Mouse (Mus musculus) heart, adult 2 months (tissue): ENCODE results near the gene Rab13. TPM values are rescaled to one million over a fixed set of nuclear protein-coding genes. Genes with fewer than 3 reads are reported as not detected.

Experiments used
- DNase-seq, 2 experiments: peaks; one replicate each; pipeline ENCODE4 v3.0.0; 2021
- H3K27ac ChIP-seq: fragments of 200-600 bp; 2 replicates; pipeline ENCODE4 v1.8.1; 2022
- H3K27me3 ChIP-seq: fragments of 200-500 bp; 2 replicates; pipeline ENCODE4 v1.6.1; 2012; ENCODE audit warnings: mild to moderate bottlenecking, low read length, inconsistent platforms, mixed read lengths; ENCODE audit not compliant: control insufficient read depth, insufficient read depth
- H3K36me3 ChIP-seq: fragments of 200-500 bp; 2 replicates; pipeline ENCODE4 v1.6.1; 2012; ENCODE audit warnings: low read length, inconsistent platforms; ENCODE audit not compliant: control insufficient read depth, insufficient read depth
- H3K4me1 ChIP-seq: fragments of 200-500 bp; 2 replicates; pipeline ENCODE4 v1.6.1; 2011; ENCODE audit warnings: low read length; ENCODE audit not compliant: control insufficient read depth, insufficient read depth
- H3K4me3 ChIP-seq: fragments of 200-600 bp; 2 replicates; pipeline ENCODE4 v1.8.1; 2022
- H3K79me2 ChIP-seq: fragments of 200-500 bp; replicated peaks from 2 replicates; pipeline ENCODE4 v1.6.1; 2012; ENCODE audit warnings: mild to moderate bottlenecking, inconsistent platforms, low read length, moderate library complexity, mixed read lengths; ENCODE audit not compliant: control insufficient read depth, insufficient read depth
- H3K9ac ChIP-seq: fragments of 200-500 bp; 2 replicates; pipeline ENCODE4 v1.6.1; 2012; ENCODE audit warnings: low read depth, mild to moderate bottlenecking, control low read depth, inconsistent platforms, low read length, mixed read lengths
- CTCF ChIP-seq: fragments of 200-600 bp; IDR thresholded peaks from 2 replicates; pipeline ENCODE4 v1.8.1; 2022; ENCODE audit warnings: antibody characterized with exemption, mild to moderate bottlenecking, moderate library complexity
- EP300 ChIP-seq: fragments of 200-500 bp; IDR thresholded peaks from 2 replicates; pipeline ENCODE4 v1.6.1; 2011; ENCODE audit warnings: low read depth, low read length, control low read depth; ENCODE audit not compliant: insufficient read depth
- POLR2A ChIP-seq: fragments of 200-500 bp; IDR thresholded peaks from 2 replicates; pipeline ENCODE4 v1.6.1; 2011; ENCODE audit warnings: mild to moderate bottlenecking, low read depth, low read length, control low read depth; ENCODE audit not compliant: insufficient read depth
- WGBS: fragments of 180-500 bp; shearing (Covaris S2); methylation state at CpG from one replicate; pipeline ENCODE4 v1.1.7; 2018; 5-methylcytosine and 5-hydroxymethylcytosine counted together
- intact Hi-C: fragments of 180-260 bp; cut with DNase I; formaldehyde crosslinking; loops from one replicate; pipeline ENCODE4 v1.15.1; 2025
- polyA plus RNA-seq: library from polyadenylated mRNA; depleted of rRNA; stranded (reverse); fragments of >200 nt; gene quantifications from 2 replicates; pipeline ENCODE4 v1.2.3, GENCODE M21; 2012
- total RNA-seq, 2 experiments: library from RNA; stranded (reverse); gene quantifications; 2 replicates each; pipeline ENCODE4 v1.2.3; 2021

Gene Rab13
- total and polyA plus RNA-seq, 3 experiments, result 3.1 to 5.6 (median 5.5) TPM

DNA sequence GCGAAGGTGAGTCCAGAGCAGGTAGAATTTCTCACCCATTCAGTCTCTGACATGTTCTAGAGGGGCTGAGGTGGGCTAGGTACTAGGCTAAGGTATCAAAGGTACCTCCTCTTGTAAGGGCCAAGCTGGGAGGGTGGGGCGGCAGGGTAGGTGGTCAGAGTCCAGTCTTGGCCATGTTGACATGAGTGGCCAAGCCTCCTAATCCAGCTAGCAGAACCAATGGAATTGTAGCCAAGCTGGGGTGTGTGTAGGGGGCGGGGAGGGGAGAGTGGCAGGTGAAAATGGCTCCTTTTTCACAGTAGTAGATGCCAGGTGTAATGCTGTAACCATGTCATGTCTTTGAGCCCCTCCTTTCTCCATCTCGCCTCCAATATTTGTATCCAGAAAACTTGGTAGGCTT, 45.0 kb downstream of the Rab13 start:
- Histone ChIP-seq H3K9ac (no peak overlapping the region), H3K27me3 (no peaks in the 10 kb centered on the region), H3K4me1 (peaks cover 6% of the 10 kb centered on the region), H3K79me2 (peaks cover 3% of the 10 kb centered on the region; the same call in 1 of the 2 replicates), H3K27ac (no peak overlapping the region), H3K36me3 (no peaks in the 10 kb centered on the region), H3K4me3 (no peak overlapping the region)
- intact Hi-C loops, result no loop called here
- WGBS, result 92% methylated on average over 4 of the region's 4 CpGs
- TF ChIP-seq EP300 (no peak), POLR2A (no peak), CTCF (no peak)
- DNase-seq, result no peak

DNA sequence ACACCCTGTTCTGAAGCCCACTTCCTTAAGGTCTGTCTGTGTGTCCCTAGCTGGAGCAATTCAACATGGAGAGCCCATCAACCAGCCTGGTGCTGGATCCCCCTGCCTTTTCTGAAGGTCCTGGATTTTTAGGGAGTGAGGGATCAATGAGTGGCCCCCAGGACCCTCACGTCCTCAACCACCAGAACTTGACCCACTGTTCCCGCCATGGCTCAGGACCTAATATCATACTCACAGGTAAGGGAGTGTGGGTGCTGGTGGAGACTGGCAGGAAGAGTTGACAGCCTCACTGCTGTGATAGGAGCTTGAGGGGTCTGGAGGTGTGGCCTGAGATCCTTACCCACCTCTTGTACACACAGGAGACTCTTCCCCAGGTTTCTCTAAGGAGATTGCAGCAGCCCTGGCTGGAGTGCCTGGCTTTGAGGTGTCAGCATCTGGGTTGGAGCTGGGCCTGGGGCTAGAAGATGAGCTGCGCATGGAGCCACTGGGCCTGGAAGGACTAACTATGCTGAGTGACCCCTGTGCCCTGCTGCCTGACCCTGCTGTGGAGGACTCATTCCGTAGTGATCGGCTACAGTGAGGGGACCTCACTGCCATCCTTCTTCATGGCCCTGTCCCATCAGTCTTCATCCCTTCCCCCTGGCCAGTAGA, 49.8 kb downstream of the Rab13 start:
- no peaks in the 10 kb centered on the region for H3K36me3 ChIP-seq

DNA sequence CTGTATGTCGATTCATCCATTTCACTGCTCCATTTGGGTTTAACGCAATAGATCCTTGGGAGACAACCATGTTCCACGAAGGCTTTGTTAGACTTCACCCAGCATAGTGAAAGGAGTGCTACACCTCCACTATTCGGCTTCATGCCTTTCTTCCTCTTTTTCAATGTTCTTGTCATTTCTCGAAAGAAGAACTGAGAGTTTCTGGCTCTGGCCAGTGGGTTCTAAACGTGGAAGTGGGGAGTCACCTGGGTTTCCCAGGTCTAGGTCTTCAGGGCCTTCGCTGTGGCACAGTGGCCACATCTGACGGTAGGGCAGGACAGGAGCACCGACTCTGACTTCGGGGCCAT, 51.2 kb downstream of the Rab13 start:
- intact Hi-C loops, result loop anchor here (1.0 to 5.0 kb wide), 4 partner anchors 28 to 109 kb away; partner anchors contain the start of genes Gatad2b, Rab13 and Rps27
- peak overlapping the region; percentile 89 for H3K4me3 ChIP-seq
- H3K4me1 ChIP-seq, result peaks cover 5% of the 10 kb centered on the region; the same call in 1 of the 2 replicates
- no peak for DNase-seq
- H3K9ac ChIP-seq, result peak overlapping the region; percentile 57
- H3K27ac ChIP-seq, result peak overlapping the region; percentile 100
- WGBS, result 31% methylated on average over 10 of the region's 10 CpGs
- no peaks in the 10 kb centered on the region for H3K27me3 ChIP-seq
- no peaks in the 10 kb centered on the region for H3K79me2 ChIP-seq
- no peaks in the 10 kb centered on the region for H3K36me3 ChIP-seq
- TF ChIP-seq POLR2A (no peak), CTCF (no peak), EP300 (no peak)

More for the DNA sequence above, 49.8 kb downstream of the Rab13 start:
- Histone ChIP-seq H3K27me3 (no peaks in the 10 kb centered on the region), H3K4me1 (peaks cover 5% of the 10 kb centered on the region; the same call in 1 of the 2 replicates), H3K9ac (no peak overlapping the region), H3K79me2 (no peaks in the 10 kb centered on the region), H3K4me3 (no peak overlapping the region), H3K27ac (no peak overlapping the region)
- 98% methylated on average over 5 of the region's 5 CpGs for WGBS
- no peak for DNase-seq
- intact Hi-C loops, result no loop called here
- TF ChIP-seq EP300 (no peak), POLR2A (no peak), CTCF (no peak)

DNA sequence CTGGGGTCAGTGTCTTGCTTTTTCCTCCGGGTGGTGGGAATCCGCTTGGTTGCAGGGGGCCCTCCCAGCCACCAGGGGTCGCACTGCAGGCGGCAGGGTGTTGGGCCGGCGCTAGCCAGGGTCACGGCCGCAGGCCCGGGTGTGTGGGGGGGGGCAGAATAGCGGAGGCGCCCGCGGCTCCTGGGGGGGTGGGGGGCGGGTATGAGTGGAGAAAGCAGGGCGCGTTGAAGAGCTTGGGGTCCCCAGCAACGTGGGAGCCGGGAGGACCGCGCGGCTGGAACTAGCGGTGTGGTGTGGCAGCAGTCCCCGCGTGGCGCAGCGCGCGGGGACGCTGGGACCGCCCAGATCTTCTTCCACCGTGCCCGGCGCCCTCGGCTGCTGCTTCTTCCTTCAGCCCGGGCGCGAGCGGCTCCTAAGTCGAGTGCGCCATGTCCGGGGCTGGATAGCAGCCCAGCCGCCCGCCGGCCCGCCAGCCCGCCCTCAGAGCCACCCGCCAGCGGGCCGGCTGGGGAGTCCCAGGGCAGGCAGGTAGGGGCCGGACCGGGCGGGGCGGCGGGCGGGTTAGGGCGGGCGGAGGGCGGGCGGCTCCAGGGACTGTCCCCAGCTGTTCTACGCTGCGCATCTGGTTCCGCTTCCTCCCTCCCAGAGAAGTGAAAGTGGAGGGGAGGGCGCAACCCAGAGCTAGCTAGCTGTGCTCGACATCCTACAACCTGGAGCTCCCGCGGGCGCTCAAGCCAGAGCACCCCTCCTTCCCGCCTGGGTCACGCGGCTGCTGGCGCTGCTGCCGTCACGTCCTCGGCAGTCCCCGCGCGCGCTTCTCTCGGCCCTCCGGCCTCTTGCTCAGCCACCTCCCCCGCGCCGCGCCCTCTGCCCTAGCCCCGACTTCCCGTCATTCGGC, 51.8 kb downstream of the Rab13 start, which contains the start of gene Dennd4b:
Gene Dennd4b (plus strand): TSS at position 152 of the 898 bp plus-strand sequence.
- Histone ChIP-seq H3K36me3 (no peaks in the 10 kb centered on the region), H3K79me2 (no peaks in the 10 kb centered on the region), H3K9ac (peak within 1 kb of the TSS; percentile 96), H3K4me1 (peaks cover 5% of the 10 kb centered on the region; the same call in 1 of the 2 replicates), H3K4me3 (peak within 1 kb of the TSS; percentile 89), H3K27me3 (no peaks in the 10 kb centered on the region), H3K27ac (peak within 1 kb of the TSS; percentile 100)
- intact Hi-C loops, result loop anchor here (1.0 to 5.0 kb wide), 4 partner anchors 28 to 108 kb away; partner anchors contain the start of genes Gatad2b, Rab13 and Rps27
- DNase-seq, result peak; percentile 95 to 96
- WGBS, result 2% methylated on average over 79 of the region's 87 CpGs
- TF ChIP-seq POLR2A (peak; percentile 82), EP300 (peak; percentile 74; the same call in 1 of the 2 replicates), CTCF (peak; percentile 83)

DNA sequence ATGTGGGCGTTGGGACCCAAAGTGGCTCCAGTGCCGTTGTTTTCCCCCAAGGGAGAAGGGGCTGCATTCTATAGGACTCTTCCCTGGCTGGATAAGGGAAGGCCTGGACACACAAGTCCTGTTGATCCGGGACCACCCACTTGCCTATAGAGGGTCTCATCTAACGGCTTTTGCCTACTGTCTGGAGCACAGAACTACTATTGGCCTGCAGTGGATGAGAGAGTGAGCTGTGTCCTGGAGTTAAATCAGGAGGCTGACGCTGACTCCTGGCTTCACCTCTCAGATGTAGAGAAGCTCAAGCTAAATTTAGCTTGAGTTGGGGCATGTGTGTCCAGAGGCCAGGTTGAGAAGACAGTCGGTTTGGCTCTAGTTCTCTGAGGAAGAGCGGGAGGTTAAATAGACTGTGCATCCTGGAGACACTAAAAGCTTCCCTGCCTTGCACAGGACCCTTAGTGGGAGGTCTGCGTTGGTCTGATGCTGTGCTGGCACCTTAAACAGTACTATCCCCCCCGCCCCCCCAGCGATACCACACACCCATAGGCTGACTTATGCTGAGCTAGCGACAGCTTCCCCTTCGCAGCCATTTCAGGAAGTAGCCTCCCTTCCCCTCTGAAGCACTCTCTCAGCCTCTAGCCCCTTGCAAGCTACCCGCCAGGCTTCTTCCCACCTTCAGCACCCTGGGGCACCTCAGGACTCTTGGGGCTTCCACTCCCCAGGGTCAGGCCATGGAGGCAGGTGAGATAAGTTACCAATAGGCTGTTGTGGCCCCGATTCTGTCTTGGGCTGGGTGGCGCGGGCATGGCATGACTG, 52.6 kb downstream of the Rab13 start:
- no peak for TF ChIP-seq EP300
- no peak for TF ChIP-seq CTCF
- peak; percentile 24; the same call in 1 of the 2 replicates for TF ChIP-seq POLR2A
- H3K4me3 ChIP-seq, result peak overlapping the region; percentile 89
- peak overlapping the region; percentile 100 for H3K27ac ChIP-seq
- peak; percentile 62 to 65 for DNase-seq
- no peaks in the 10 kb centered on the region for H3K79me2 ChIP-seq
- 11% methylated on average over 16 of the region's 16 CpGs for WGBS
- peaks cover 5% of the 10 kb centered on the region; the same call in 1 of the 2 replicates for H3K4me1 ChIP-seq
- no peaks in the 10 kb centered on the region for H3K36me3 ChIP-seq
- no peaks in the 10 kb centered on the region for H3K27me3 ChIP-seq
- peak overlapping the region; percentile 96 for H3K9ac ChIP-seq
- intact Hi-C loops, result loop anchor here (1.0 to 5.0 kb wide), 4 partner anchors 27 to 107 kb away; partner anchors contain the start of genes Gatad2b, Rab13 and Rps27
